Mouse (Mus musculus) heart, embryonic 14.5 days (tissue): ENCODE results near the gene Cars2. TPM values are rescaled to one million over a fixed set of nuclear protein-coding genes. Genes with fewer than 3 reads are reported as not detected.
"Not testable (repeated sequence)": the region's sequence is repeated elsewhere in the genome, so short reads cannot be mapped to it uniquely, and the experiment has no call there.

Experiments
- ATAC-seq: fragments of 200-750 bp; cut with Nextera tagmentation; 2 replicates; pipeline ENCODE4 v1.8.0; 2017; ENCODE audit warnings: low read depth, moderate TSS enrichment; ENCODE audit not compliant: insufficient number of reproducible peaks, insufficient read depth, low FRiP score
- H3K27ac ChIP-seq, 2 experiments: fragments of 200-500 bp in 1 of 2; fragments of 300-500 bp in 1 of 2; sonication (generic) in 1 of 2; replicated peaks in 1 of 2; 2 replicates each; pipeline ENCODE4 v1.5.1; 2012 to 2014; ENCODE audit warnings: low read depth in 2 of 2, low read length in 2 of 2, control low read depth in 1 of 2, mild to moderate bottlenecking in 1 of 2, mixed read lengths in 1 of 2; ENCODE audit not compliant: control insufficient read depth in 1 of 2, insufficient read depth in 1 of 2
- H3K27me3 ChIP-seq: fragments of 300-500 bp; sonication (generic); 2 replicates; pipeline ENCODE4 v1.6.1; 2014; ENCODE audit warnings: mild to moderate bottlenecking, low read length, control low read depth; ENCODE audit not compliant: control insufficient read depth, insufficient read depth
- H3K36me3 ChIP-seq: fragments of 300-500 bp; sonication (generic); 2 replicates; pipeline ENCODE4 v1.6.1; 2014; ENCODE audit warnings: mild to moderate bottlenecking, control low read depth, low read length, mixed read lengths; ENCODE audit not compliant: control insufficient read depth, insufficient read depth
- H3K4me1 ChIP-seq, 2 experiments: fragments of 200-500 bp in 1 of 2; fragments of 300-500 bp in 1 of 2; sonication (generic) in 1 of 2; 2 replicates each; pipeline ENCODE4 v1.6.1; 2012 to 2014; ENCODE audit warnings: low read length in 2 of 2, control low read depth in 1 of 2, mixed read lengths in 1 of 2; ENCODE audit not compliant: control insufficient read depth in 2 of 2, insufficient read depth in 2 of 2
- H3K4me2 ChIP-seq: fragments of 300-500 bp; sonication (generic); 2 replicates; pipeline ENCODE4 v1.6.1; 2014; ENCODE audit warnings: mild to moderate bottlenecking, low read length
- H3K4me3 ChIP-seq, 2 experiments: fragments of 200-500 bp in 1 of 2; fragments of 300-500 bp in 1 of 2; sonication (generic) in 1 of 2; 2 replicates each; pipeline ENCODE4 v1.5.1; 2012 to 2014; ENCODE audit warnings: low read length in 2 of 2, mild to moderate bottlenecking in 2 of 2, control low read depth in 1 of 2, low read depth in 1 of 2, moderate library complexity in 1 of 2; ENCODE audit not compliant: control insufficient read depth in 1 of 2, insufficient read depth in 1 of 2
- H3K9ac ChIP-seq: fragments of 300-500 bp; sonication (generic); 2 replicates; pipeline ENCODE4 v1.6.1; 2014; ENCODE audit warnings: mild to moderate bottlenecking, low read length
- H3K9me3 ChIP-seq: fragments of 300-500 bp; sonication (generic); 2 replicates; pipeline ENCODE4 v1.6.1; 2016; ENCODE audit warnings: low read length, control low read depth; ENCODE audit not compliant: control insufficient read depth
- WGBS: fragments of 180-500 bp; shearing (Covaris S2); extraction: QIAGEN DNeasy Blood & Tissue Kit; methylation state at CpG from one replicate; pipeline ENCODE4 v1.1.7; 2014; 5-methylcytosine and 5-hydroxymethylcytosine counted together
- polyA plus RNA-seq: library from polyadenylated mRNA; unstranded; fragments of >200 nt; fragmentation: Nextera tagmentation; extraction: Ambion mirVana; gene quantifications from 2 replicates; pipeline ENCODE4 v1.2.1, GENCODE M21; 2014

Gene Cars2
- polyA plus RNA-seq, 1 experiment from 2014 or later = 31.1 TPM

- Histone ChIP-seq H3K9me3 (no peaks in the 10 kb centered on the region), H3K9ac (peak overlapping the region; percentile 97), H3K36me3 (no peaks in the 10 kb centered on the region), H3K27ac (peak overlapping the region; percentile 97 to 99), H3K4me3 (peak overlapping the region; percentile 86 to 96), H3K4me2 (peak overlapping the region; percentile 83), H3K4me1 (peaks cover 0 to 27% of the 10 kb centered on the region in 2 experiments; a peak in 2 of 4 replicates), H3K27me3 (no peaks in the 10 kb centered on the region)
- ATAC-seq = peak; percentile 84
- WGBS = under 1% methylated on average over 90 of the region's 103 CpGs
Observed at GRCm38 (mm10) chr8:11555720-11556591, 5.4 kb upstream of the Cars2 start.

DNA sequence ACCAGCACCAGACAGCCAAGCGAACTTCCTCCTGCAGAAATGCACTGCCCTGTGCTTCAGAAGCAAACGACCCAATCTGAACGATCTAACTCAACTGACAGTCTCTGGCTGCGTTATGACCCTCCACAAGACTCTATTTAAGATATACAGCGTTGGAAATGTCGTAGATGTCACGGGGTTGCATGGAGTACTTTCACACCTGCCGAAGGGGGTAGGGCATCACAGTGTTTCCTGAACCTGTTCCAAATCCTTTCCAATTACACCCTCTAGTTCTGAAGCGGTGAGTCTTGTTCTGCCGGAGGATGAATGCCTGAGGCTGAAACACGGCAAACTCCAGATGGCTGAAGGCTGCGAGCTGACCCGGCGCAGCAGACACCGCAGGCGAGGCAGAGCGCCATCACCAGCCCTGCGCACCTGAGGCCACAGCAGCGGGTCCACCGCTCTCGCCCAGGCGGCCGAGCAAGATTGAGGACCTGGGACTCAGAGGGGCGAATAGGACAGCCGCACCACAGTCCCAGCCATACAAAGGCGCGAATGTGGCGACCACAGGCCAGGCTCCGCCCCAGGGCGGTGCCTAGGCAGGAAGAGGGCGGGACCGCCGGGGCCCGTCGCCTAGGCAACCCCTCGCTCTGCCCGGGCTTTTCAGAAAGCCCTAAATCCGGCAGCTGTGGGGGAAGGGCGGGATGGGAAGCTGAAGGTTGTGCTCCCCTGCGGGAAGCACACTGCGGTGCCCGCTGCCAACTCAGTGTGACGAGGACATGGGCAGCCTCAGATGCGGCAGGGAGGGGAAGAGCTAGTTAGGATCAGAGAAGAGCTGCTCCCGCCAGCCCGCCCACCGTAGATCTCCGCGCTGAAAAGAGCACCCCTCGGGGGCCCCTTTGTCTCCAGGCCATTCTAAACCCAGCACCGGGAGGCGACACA is 4.5 kb upstream of the Cars2 start, which contains the start of gene Ing1:
Gene Ing1 (plus strand): TSS at position 773 of the 921 bp plus-strand sequence.
- peak within 1 kb of the TSS; percentile 97 to 99 for H3K27ac ChIP-seq
- ATAC-seq = peak; percentile 77
- H3K9ac ChIP-seq = peak within 1 kb of the TSS; percentile 97
- no peaks in the 10 kb centered on the region for H3K27me3 ChIP-seq
- H3K9me3 ChIP-seq = no peaks in the 10 kb centered on the region
- H3K4me1 ChIP-seq = peaks cover 0 to 26% of the 10 kb centered on the region in 2 experiments; a peak in 2 of 4 replicates
- peak within 1 kb of the TSS; percentile 86 to 96 for H3K4me3 ChIP-seq
- H3K4me2 ChIP-seq = peak within 1 kb of the TSS; percentile 83
- WGBS = under 1% methylated on average over 49 of the region's 52 CpGs
- no peaks in the 10 kb centered on the region for H3K36me3 ChIP-seq

GRCm38 (mm10) chr8:11552390-11552789 is 1.8 kb upstream of the Cars2 start:
- 72% methylated on average over 10 of the region's 10 CpGs for WGBS
- Histone ChIP-seq H3K9ac (no peak overlapping the region), H3K27ac (no peak overlapping the region), H3K4me2 (no peak overlapping the region), H3K4me3 (no peak overlapping the region), H3K27me3 (no peaks in the 10 kb centered on the region), H3K4me1 (peaks cover 0 to 17% of the 10 kb centered on the region in 2 experiments; a peak in 3 of 4 replicates), H3K36me3 (0 out of 2 replicates have a peak, but pooled peaks cover 2% of the 10 kb centered on the region), H3K9me3 (no peaks in the 10 kb centered on the region)
- no peak for ATAC-seq

- H3K9me3 ChIP-seq, H3K4me2 ChIP-seq, H3K4me3 ChIP-seq, ATAC-seq, H3K36me3 ChIP-seq, H3K27me3 ChIP-seq, H3K27ac ChIP-seq: not testable (repeated sequence)
- Histone ChIP-seq H3K9ac (0 out of 2 replicates have a peak overlapping the region, but pooled peaks have one; percentile 86), H3K4me1 (peaks cover 0 to 17% of the 10 kb centered on the region in 2 experiments; a peak in 3 of 4 replicates)
- WGBS = 83% methylated on average over 3 of the region's 4 CpGs
Observed at GRCm38 (mm10) chr8:11551497-11551896, 914 bp upstream of the Cars2 start.

- no peaks in the 10 kb centered on the region for H3K27me3 ChIP-seq
- H3K4me3 ChIP-seq = peak overlapping the region; percentile 81 to 85; a peak in 3 of 4 replicates
- no peak for ATAC-seq
- H3K4me2 ChIP-seq = peak overlapping the region; percentile 72
- peak overlapping the region in 1 of 2 experiments; percentile 89; a peak in 1 of 4 replicates for H3K27ac ChIP-seq
- peaks cover 0 to 17% of the 10 kb centered on the region in 2 experiments; a peak in 3 of 4 replicates for H3K4me1 ChIP-seq
- no peaks in the 10 kb centered on the region for H3K9me3 ChIP-seq
- H3K9ac ChIP-seq = peak overlapping the region; percentile 86
- WGBS = 19% methylated on average over 7 of the region's 7 CpGs
- H3K36me3 ChIP-seq = peaks cover 19% of the 10 kb centered on the region; the same call in 1 of the 2 replicates
Observed at GRCm38 (mm10) chr8:11549706-11550105, 877 bp downstream of the Cars2 start.

- ATAC-seq = no peak
- Histone ChIP-seq H3K9ac (no peak overlapping the region), H3K4me2 (no peak overlapping the region), H3K4me1 (peaks cover 0 to 15% of the 10 kb centered on the region in 2 experiments; a peak in 3 of 4 replicates), H3K36me3 (peaks cover 30% of the 10 kb centered on the region), H3K27ac (no peak overlapping the region), H3K9me3 (no peaks in the 10 kb centered on the region), H3K4me3 (no peak overlapping the region), H3K27me3 (no peaks in the 10 kb centered on the region)
- WGBS = 64% methylated on average over 6 of the region's 6 CpGs
Observed at GRCm38 (mm10) chr8:11547063-11547462, 3.5 kb downstream of the Cars2 start.

GRCm38 (mm10) chr8:11544386-11544785 is 6.2 kb downstream of the Cars2 start:
- no peak overlapping the region for H3K9ac ChIP-seq
- H3K4me3 ChIP-seq = no peak overlapping the region
- peaks cover 0 to 5% of the 10 kb centered on the region in 2 experiments; a peak in 1 of 4 replicates for H3K4me1 ChIP-seq
- WGBS = 49% methylated on average over 3 of the region's 3 CpGs
- H3K27ac ChIP-seq = no peak overlapping the region
- no peak overlapping the region for H3K4me2 ChIP-seq
- H3K9me3 ChIP-seq = no peaks in the 10 kb centered on the region
- ATAC-seq = no peak
- H3K27me3 ChIP-seq = no peaks in the 10 kb centered on the region
- H3K36me3 ChIP-seq = peaks cover 53% of the 10 kb centered on the region
